Mouse (Mus musculus): Measurements from ENCODE around the gene Tmem87b.

The Tmem87b gene

GRCm38 (mm10) chr2:128892180-128892721 lies 74.3 kb downstream of the Tmem87b start:
- DNase-seq, result peak; percentile 8

- no peak for DNase-seq
Observed at GRCm38 (mm10) chr2:128902843-128903242, 84.9 kb downstream of the Tmem87b start.

GRCm38 (mm10) chr2:128903661-128904060 lies 85.7 kb downstream of the Tmem87b start:
- no peak for DNase-seq

Measured in kidney, adult 18-20 months (tissue).